Mouse (Mus musculus) stomach, postnatal 0 days (tissue): ENCODE measurements around the gene Tas2r124.

Source experiments
- CTCF ChIP-seq: IDR thresholded peaks from 2 replicates; pipeline ENCODE4 v1.5.1; 2016; ENCODE audit warnings: antibody characterized with exemption, low read depth, mild to moderate bottlenecking, moderate library complexity
- EP300 ChIP-seq: optimal IDR thresholded peaks from 2 replicates; pipeline ENCODE3; 2016; ENCODE audit warnings: antibody characterized with exemption

DNA sequence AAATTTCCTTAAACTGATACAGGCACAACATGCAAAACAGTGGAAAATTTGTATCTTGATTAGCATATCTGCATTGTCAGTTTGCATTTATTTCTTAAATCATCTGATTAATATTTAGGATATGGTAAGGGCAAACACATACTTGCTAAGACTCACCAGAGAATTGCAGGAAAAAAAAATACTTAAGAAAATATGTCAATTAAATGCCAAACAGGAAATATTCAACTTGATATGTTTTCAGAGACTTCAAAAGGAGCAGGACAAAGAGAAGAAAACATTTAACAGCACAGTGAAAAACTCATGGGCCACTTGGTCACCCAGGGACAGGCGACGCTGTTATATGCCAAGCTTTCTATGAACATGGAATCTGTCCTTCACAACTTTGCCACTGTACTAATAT lies 7.3 kb downstream of the Tas2r124 start, which contains the start of gene Tas2r102:
- TF ChIP-seq CTCF (no peak), EP300 (no peak)
